Mouse (Mus musculus) liver, embryonic 14.5 days (tissue): ENCODE results near the gene N4bp1.

Source experiments
- CTCF ChIP-seq: IDR thresholded peaks from 2 replicates; pipeline ENCODE4 v1.5.1; 2016; ENCODE audit warnings: antibody characterized with exemption, low read depth, control low read depth
- EP300 ChIP-seq: IDR thresholded peaks from 2 replicates; pipeline ENCODE4 v1.6.1; 2016; ENCODE audit warnings: antibody characterized with exemption, low read depth

- TF ChIP-seq CTCF (no peak), EP300 (no peak)
These were observed 3.9 kb downstream of the N4bp1 start for GRCm38 (mm10) chr8:86881068-86881609.
